Mouse (Mus musculus): ENCODE measurements around the gene Coa7. TPM values are rescaled to one million over a fixed set of nuclear protein-coding genes. Genes with fewer than 3 reads are reported as not detected.

The Coa7 gene
- total RNA-seq (2021), result 10 to 100 TPM; 31.4 to 42.1 TPM
- long read RNA-seq, transcript Coa7-202 (3 exons, 3,714 nt), result major isoform, 38 of 40 reads
- long read RNA-seq, partial matches to known transcripts, result 0 of 40 reads
- long read RNA-seq, other reads (novel, unspliced or antisense), result 0 of 40 reads

GRCm38 (mm10) chr4:108327730-108328484 lies at the start of gene Coa7:
Gene Coa7 (plus strand): TSS chr4:108328140.
- peak; percentile 97 to 98 for DNase-seq (ENCODE audit: low spot score in 2 of 2)

DNA sequence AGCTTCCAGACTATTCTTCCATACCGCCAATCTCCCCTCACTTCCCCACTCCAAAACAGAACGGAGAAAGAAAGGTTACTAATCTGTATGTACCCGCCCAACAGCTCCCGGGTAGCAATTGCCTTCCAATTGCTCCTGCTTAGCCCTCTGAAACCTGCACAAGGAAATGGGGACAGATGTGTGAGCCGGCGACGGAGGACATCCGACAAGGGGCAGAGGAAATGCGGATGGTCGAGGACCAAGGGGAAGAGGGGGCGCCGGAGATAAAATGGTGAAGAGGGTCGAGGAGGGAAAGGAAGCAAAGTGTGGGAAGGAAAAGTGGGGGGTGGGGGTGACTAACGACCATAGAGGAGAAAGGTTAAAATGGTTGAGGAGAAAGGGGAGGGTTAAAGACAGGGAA lies 27.7 kb upstream of the Coa7 start:
- peak in 1 of 2 experiments; percentile 22 for DNase-seq (ENCODE audit: low spot score in 2 of 2)

DNA sequence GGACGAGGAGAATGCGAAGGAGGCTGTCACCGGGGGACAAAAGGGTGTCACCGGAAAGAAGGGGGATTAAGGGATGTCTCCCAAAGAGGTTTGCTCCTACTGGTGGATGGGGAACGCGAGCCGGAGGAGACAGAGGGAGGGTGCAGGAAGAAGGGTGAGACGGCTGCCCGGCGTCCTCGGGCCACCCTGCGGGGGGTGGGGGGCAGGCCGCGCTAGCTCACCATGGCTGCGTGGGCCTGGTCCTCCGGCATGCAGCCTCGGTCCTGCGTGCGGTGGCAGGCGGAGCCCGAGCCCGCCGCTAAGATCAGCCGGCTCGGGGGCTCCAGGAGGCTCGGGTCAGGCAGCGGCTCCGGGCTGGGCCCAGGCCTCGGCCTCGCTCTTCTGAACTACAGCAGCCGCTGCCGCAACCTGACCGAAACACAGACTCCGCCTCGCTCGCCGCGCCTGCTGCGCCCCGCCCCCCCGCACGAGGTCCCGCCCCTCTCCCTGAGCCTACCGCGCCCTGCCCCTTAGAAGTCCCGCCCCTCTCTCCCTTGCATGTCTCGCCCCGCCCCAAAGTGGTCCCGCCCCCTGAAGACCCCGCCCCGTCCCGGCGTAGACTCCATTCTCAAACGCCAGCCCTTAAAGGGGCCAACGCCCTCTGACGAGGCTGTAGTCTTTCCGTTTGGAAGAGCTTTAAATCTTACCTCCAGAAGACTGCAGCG lies 27.1 kb upstream of the Coa7 start, which contains the start of gene Zyg11b:
Gene Zyg11b (minus strand): TSS at position 427 of the 704 bp plus-strand sequence.
- peak; percentile 84 to 89 for DNase-seq (ENCODE audit: low spot score in 2 of 2)

GRCm38 (mm10) chr4:108302296-108302890 lies 25.5 kb upstream of the Coa7 start:
- no peak for DNase-seq (ENCODE audit: low spot score in 2 of 2)

GRCm38 (mm10) chr4:108310706-108311105 lies 17.2 kb upstream of the Coa7 start:
- no peak for DNase-seq (ENCODE audit: low spot score in 2 of 2)

GRCm38 (mm10) chr4:108314041-108314440 lies 13.9 kb upstream of the Coa7 start:
- no peak for DNase-seq (ENCODE audit: low spot score in 2 of 2)

DNA sequence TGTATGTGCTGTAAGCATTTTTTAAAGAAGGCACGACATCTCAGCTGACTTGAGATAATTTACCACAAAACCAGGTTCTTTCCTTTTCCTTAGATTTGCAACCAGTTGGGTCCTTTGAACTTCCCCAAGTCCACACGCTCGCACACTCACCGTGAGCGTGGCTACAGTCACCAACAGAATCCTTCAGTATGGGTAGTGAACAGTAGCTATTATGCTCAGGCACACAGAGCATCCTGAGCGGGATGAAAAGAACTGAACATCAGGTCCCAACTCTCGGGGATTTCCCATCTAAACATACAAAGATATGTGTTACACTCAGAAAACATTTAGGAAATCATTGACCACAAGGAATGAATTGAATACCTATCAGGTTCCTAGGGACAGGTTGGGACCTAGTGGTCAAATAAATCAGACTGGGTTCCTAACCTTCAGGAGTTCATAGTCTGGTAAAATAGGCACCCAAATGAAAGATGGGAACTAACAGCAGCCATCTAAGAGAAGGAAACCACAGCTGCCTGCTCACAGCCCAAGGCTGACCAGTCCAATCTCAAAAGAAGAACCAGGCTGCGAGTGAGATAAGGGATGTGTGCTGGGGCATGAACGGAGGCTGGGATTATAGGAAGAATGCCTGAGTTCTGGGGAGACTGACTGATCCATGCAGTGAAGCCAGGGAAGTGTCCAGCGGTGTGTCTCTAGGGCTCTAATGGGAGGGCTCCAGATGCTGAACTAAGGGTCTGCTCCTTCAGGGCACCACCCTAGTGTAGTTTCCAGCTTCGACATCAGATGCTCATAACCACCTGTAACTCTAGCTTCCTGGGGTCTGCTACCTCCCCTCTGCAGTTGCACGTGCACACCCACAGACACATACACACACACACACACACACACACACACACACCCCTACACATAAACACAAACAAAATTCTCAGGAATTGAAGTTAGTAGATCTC lies 10.0 kb upstream of the Coa7 start:
- no peak for DNase-seq (ENCODE audit: low spot score in 2 of 2)

DNA sequence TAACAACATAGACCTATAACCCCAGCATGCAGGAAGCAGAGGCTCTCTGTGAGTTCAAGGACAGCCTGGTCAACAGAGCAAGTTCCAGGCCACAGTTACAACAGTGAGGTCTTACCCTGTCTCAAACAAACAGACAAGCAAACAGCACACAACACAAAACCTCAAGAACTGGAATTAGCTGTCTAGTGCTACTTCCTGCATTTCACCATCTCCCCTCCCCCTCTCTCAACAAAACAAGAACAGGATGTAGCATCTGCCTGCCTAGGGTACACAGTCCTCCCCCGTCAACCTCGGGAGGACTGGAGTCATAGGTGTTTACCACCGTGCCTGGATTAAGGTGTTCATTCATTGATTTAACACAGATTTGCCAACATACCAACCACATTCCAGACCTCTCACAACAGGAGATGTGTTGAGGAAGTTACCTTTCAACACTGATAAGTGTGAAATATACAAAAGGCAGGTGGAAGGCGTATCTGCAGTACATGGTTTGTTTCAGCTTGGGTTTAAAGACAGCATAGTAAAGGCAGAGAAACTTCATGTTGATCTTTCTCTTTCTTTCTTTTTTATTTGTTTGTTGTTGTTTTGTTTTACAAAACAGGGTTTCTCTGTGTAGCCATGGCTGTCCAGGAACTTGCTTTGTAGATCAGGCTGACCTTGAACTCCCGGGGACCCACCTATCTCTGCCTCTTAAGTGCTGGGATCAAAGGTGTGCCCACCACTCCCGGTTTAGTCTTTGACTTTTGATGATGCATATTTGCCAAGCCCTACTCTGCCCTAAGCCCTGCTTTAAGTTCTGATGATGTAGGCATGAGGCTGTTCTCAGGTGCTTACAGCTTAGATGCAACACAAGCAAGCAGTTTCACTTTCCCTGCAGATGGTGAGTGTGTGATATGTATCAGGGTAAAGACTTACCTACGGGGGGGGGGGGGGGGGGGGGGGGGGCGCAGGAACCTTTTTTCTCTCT lies 9.0 kb upstream of the Coa7 start:
- DNase-seq (ENCODE audit: low spot score in 2 of 2), result no peak

GRCm38 (mm10) chr4:108319747-108320146 lies 8.2 kb upstream of the Coa7 start:
- DNase-seq (ENCODE audit: low spot score in 2 of 2), result no peak

GRCm38 (mm10) chr4:108320627-108321380 lies 7.1 kb upstream of the Coa7 start:
- no peak for DNase-seq (ENCODE audit: low spot score in 2 of 2)

DNA sequence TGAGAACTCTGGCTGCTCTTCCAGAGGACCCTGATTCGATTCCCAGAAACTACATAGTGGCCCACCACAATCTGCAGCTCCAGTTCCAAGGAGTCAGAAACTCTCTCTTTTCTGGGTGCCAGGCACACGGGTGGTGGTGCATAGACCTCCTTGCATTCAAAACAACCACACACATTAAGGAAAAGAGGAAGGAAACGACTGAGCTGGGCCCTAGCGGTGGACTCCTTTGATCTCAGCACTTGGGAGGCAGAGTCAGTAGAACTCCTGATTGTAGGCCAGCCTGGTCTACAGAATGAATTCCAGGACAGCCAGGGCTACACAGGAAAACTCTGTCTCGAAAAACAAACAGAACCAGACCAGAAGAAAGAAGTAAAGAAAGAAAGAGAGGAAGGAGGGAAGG lies 4.4 kb upstream of the Coa7 start:
- DNase-seq (ENCODE audit: low spot score in 2 of 2), result no peak

DNA sequence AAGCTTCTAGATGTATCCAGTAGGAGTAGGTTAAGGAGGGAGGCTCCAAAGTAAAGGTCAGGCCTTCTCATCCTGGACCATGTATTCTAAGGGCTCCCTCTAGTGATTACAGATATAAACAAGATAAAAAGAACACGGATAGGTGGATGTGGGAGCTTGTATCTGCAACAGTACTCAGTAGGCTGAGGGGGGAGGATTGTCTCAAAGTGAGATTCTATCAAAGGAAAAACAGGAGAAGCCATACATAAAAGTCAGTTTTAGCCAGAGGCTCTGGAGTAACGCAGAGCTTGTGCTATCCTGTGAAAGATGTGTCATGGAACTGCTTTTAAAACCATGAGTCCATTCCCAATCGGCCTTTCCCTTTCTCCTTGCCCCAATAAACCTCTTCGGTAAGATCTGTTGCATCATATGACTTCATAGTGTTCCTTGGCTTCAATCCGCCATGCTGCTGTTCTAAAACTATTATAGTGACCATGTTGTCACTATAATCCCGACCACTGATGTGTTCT lies 815 bp upstream of the Coa7 start:
- DNase-seq (ENCODE audit: low spot score in 2 of 2), result peak; percentile 27 to 31

GRCm38 (mm10) chr4:108329840-108330239 lies 1.9 kb downstream of the Coa7 start:
- DNase-seq (ENCODE audit: low spot score in 2 of 2), result no peak

GRCm38 (mm10) chr4:108332041-108332440 lies 4.1 kb downstream of the Coa7 start:
- no peak for DNase-seq (ENCODE audit: low spot score in 2 of 2)

- DNase-seq (ENCODE audit: low spot score in 2 of 2), result no peak
Measured at GRCm38 (mm10) chr4:108335413-108335812, 7.5 kb downstream of the Coa7 start.

- no peak for DNase-seq (ENCODE audit: low spot score in 2 of 2)
Measured at GRCm38 (mm10) chr4:108336765-108337164, 8.8 kb downstream of the Coa7 start.

DNA sequence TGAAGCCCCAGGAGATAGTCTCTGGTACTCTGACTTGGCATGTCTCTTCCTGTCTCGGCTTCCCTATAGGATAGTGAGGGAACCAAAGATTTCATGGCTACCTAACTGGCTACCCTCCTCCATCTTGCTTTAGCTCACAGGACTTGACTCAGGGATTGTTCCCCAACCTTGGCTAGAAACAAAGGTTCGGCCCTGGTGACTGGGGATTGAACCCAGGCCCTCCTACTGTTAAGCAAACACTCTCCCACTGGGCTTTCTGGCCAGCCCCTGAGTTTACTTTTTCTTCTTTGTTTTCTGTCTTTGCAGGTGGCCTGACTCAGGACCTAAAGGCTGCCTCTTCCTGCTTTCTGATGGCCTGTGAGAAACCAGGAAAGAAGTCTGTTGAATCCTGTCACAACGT lies 9.9 kb downstream of the Coa7 start:
- DNase-seq (ENCODE audit: low spot score in 2 of 2), result no peak

- DNase-seq (ENCODE audit: low spot score in 2 of 2), result no peak
Measured at GRCm38 (mm10) chr4:108338321-108338733, 10.4 kb downstream of the Coa7 start.

DNA sequence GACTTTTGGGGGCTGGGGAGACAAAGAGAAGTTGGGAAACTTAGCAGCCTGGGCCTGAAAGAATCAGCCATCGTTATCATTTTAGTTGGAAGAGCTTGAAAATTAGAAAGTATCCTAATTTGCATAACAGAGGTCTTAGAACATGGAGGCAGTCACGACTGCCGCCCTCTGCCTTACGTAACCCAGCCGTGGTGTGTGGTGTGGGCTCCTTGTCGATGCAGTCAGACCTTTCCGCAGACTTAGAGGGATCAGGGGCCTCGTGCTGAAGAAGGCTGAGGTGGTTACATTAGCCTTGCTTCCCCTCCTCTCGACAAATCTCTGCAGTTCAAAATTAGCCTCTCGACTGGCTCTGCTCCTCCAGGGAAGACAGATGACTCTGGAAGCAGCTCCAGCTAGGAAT lies 10.9 kb downstream of the Coa7 start:
- DNase-seq (ENCODE audit: low spot score in 2 of 2), result no peak
